Mouse (Mus musculus) stomach, embryonic 15.5 days (tissue): ENCODE data around the gene Pms1. TPM values are rescaled to one million over a fixed set of nuclear protein-coding genes. Genes with fewer than 3 reads are reported as not detected.

Experiments used
- ATAC-seq: fragments of 200-750 bp; cut with Nextera tagmentation; 2 replicates; pipeline ENCODE4 v1.8.0; 2017; ENCODE audit warnings: low read depth, moderate number of reproducible peaks, moderate TSS enrichment; ENCODE audit not compliant: insufficient read depth, low FRiP score
- H3K27ac ChIP-seq: fragments of 300-500 bp; sonication (generic); 2 replicates; pipeline ENCODE4 v1.5.1; 2015; ENCODE audit warnings: mild to moderate bottlenecking, inconsistent platforms
- H3K27me3 ChIP-seq: fragments of 300-500 bp; sonication (generic); replicated peaks from 2 replicates; pipeline ENCODE4 v1.6.1; 2015; ENCODE audit warnings: inconsistent platforms
- H3K36me3 ChIP-seq: fragments of 300-500 bp; sonication (generic); 2 replicates; pipeline ENCODE4 v1.6.1; 2015; ENCODE audit warnings: inconsistent platforms
- H3K4me1 ChIP-seq: fragments of 300-500 bp; sonication (generic); 2 replicates; pipeline ENCODE4 v1.6.1; 2015; ENCODE audit warnings: inconsistent platforms
- H3K4me2 ChIP-seq: fragments of 300-500 bp; sonication (generic); 2 replicates; pipeline ENCODE4 v1.6.1; 2015; ENCODE audit warnings: mild to moderate bottlenecking, inconsistent platforms
- H3K4me3 ChIP-seq: fragments of 300-500 bp; sonication (generic); replicated peaks from 2 replicates; pipeline ENCODE4 v1.5.1; 2015; ENCODE audit warnings: inconsistent platforms
- H3K9ac ChIP-seq: fragments of 300-500 bp; sonication (generic); 2 replicates; pipeline ENCODE4 v1.6.1; 2015; ENCODE audit warnings: inconsistent platforms
- H3K9me3 ChIP-seq: fragments of 300-500 bp; sonication (generic); 2 replicates; pipeline ENCODE4 v1.6.1; 2016; ENCODE audit warnings: inconsistent platforms
- WGBS: fragments of 180-500 bp; shearing (Covaris S2); methylation state at CpG from one replicate; pipeline ENCODE4 v1.1.7; 2015; 5-methylcytosine and 5-hydroxymethylcytosine counted together
- polyA plus RNA-seq: library from polyadenylated mRNA; unstranded; fragments of >200 nt; fragmentation: Nextera tagmentation; extraction: Ambion mirVana; gene quantifications from 2 replicates; pipeline ENCODE4 v1.2.1, GENCODE M21; 2015

Pms1 gene
- polyA plus RNA-seq, 1 experiment from 2014 or later: 13.3 TPM

GRCm38 (mm10) chr1:53187536-53187935 is 109.3 kb downstream of the Pms1 start, which contains the start of gene 1700019A02Rik:
1700019A02Rik (minus strand) TSS chr1:53187636.
- 94% methylated on average over 8 of the region's 8 CpGs for WGBS
- no peak within 1 kb of the TSS for H3K4me2 ChIP-seq
- no peak within 1 kb of the TSS for H3K4me3 ChIP-seq

GRCm38 (mm10) chr1:53186301-53186700 is 110.5 kb downstream of the Pms1 start:
- Histone ChIP-seq H3K9me3 (no peaks in the 10 kb centered on the region), H3K27me3 (no peaks in the 10 kb centered on the region), H3K4me3 (no peak overlapping the region), H3K27ac (no peak overlapping the region), H3K4me1 (no peaks in the 10 kb centered on the region), H3K4me2 (no peak overlapping the region), H3K9ac (no peak overlapping the region), H3K36me3 (no peaks in the 10 kb centered on the region)
- 95% methylated on average over 3 of the region's 3 CpGs for WGBS
- ATAC-seq: no peak

More at GRCm38 (mm10) chr1:53187536-53187935, 109.3 kb downstream of the Pms1 start, which contains the start of gene 1700019A02Rik:
- H3K9me3 ChIP-seq: no peaks in the 10 kb centered on the region
- no peaks in the 10 kb centered on the region for H3K4me1 ChIP-seq
- no peak for ATAC-seq
- H3K27me3 ChIP-seq: no peaks in the 10 kb centered on the region
- H3K9ac ChIP-seq: no peak within 1 kb of the TSS
- no peak within 1 kb of the TSS for H3K27ac ChIP-seq
- no peaks in the 10 kb centered on the region for H3K36me3 ChIP-seq

- 63% methylated on average over 6 of the region's 6 CpGs for WGBS
- ATAC-seq: no peak
- Histone ChIP-seq H3K9ac (no peak overlapping the region), H3K9me3 (no peaks in the 10 kb centered on the region), H3K4me3 (no peak overlapping the region), H3K36me3 (no peaks in the 10 kb centered on the region), H3K27me3 (no peaks in the 10 kb centered on the region), H3K27ac (no peak overlapping the region), H3K4me2 (no peak overlapping the region), H3K4me1 (no peaks in the 10 kb centered on the region)
Measured at GRCm38 (mm10) chr1:53157715-53158114, 139.1 kb downstream of the Pms1 start.

Other genes starting within 250 kb of the Pms1 start
- 0.06 and 0.45 TPM in 2 replicates for gene Mstn, start 235.4 kb downstream of the Pms1 start, polyA plus RNA-seq
- not detected in 2 replicates for gene 1700019A02Rik, start 109.4 kb downstream of the Pms1 start, polyA plus RNA-seq
- 45.4 and 48.4 TPM in 2 replicates for gene Ormdl1, start 77 bp upstream of the Pms1 start, polyA plus RNA-seq
- not detected in 2 replicates for gene Gm28778, start 93 bp upstream of the Pms1 start, polyA plus RNA-seq
- gene Osgepl1, start 16.6 kb upstream of the Pms1 start, polyA plus RNA-seq: 22.0 and 24.1 TPM in 2 replicates
- 1.5 and 8.3 TPM in 2 replicates for gene Asdurf, start 55.6 kb upstream of the Pms1 start, polyA plus RNA-seq
- gene Gm28551, start 55.6 kb upstream of the Pms1 start, polyA plus RNA-seq: 0.64 and 0.73 TPM in 2 replicates
- 70.2 and 70.3 TPM in 2 replicates for gene Asnsd1, start 55.7 kb upstream of the Pms1 start, polyA plus RNA-seq